Mouse (Mus musculus): ENCODE data around the gene Slc44a5. TPM values are rescaled to one million over a fixed set of nuclear protein-coding genes. Genes with fewer than 3 reads are reported as not detected.
A peak's percentile ranks its signal among the peaks of the same experiment; 100 is the strongest.

The Slc44a5 gene
- polyA plus RNA-seq, 1 experiment from 2014 or later, result 0.39 TPM

DNA sequence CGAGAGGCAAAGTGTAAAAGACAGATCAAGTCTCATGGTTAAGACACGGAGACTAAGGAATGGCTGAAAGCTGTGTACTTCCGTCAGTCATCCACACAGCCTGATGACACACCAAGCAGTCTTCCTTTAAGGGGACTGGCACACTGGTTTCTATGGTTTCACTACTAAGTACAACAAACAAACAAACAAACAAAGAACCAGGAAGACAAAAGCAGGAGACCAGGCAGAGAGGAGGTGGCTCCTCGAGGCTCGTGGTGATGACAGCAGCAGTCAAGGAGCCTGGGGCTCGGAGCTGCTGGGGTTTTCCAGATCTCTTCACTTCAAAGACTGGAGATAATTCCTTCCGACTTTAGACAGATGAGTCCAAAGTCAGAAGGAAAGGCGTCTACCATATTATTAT, 33.2 kb upstream of the Slc44a5 start:
- H3K4me1 ChIP-seq (replicated peaks; ENCODE audit: insufficient read depth, low read length), result no peaks in the 10 kb centered on the region; the same call in 1 of the 2 replicates
- 94% methylated on average over 8 of the region's 8 CpGs for WGBS
- H3K36me3 ChIP-seq (ENCODE audit: insufficient read depth, low read length), result peaks cover 23% of the 10 kb centered on the region
- H3K27me3 ChIP-seq (ENCODE audit: insufficient read depth, low read length), result no peaks in the 10 kb centered on the region
- no peaks in the 10 kb centered on the region for H3K9me3 ChIP-seq (replicated peaks; ENCODE audit: low read length)
- H3K9ac ChIP-seq (ENCODE audit: low read depth, low read length), result no peak overlapping the region
- no peak overlapping the region for H3K4me3 ChIP-seq (replicated peaks; ENCODE audit: low read depth, low read length)
- TF ChIP-seq CTCF (IDR thresholded peaks at IDR 0.05; ENCODE audit: low read depth), result no peak
- ATAC-seq (replicated peaks; ENCODE audit: low FRiP score, low read depth), result no peak
- H3K27ac ChIP-seq, result no peak overlapping the region
- H3K4me2 ChIP-seq (ENCODE audit: low read length), result no peak overlapping the region
- DNase-seq (ENCODE audit: low spot score), result no peak

DNA sequence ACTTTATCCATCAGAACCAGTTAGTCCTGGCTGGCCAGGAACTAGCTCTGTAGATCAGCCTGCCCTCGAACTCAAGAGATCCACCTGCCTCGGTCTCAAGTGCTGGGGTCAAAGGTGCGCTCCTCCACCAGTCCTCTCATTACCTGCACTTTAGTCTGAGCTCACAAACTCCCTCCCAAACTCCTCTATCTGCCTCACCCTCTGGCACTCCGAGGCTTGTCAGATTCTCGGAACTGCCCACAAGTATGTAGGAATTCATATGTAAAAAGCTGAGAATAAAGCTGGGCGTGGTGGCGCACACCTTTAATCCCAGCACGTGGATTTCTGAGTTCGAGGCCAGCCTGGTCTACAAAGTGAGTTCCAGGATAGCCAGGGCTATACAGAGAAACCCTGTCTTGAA, 32.8 kb upstream of the Slc44a5 start:
- no peaks in the 10 kb centered on the region for H3K9me3 ChIP-seq (replicated peaks; ENCODE audit: low read length)
- no peak overlapping the region for H3K4me3 ChIP-seq (replicated peaks; ENCODE audit: low read depth, low read length)
- TF ChIP-seq CTCF (IDR thresholded peaks at IDR 0.05; ENCODE audit: low read depth), result no peak
- no peak overlapping the region for H3K9ac ChIP-seq (ENCODE audit: low read depth, low read length)
- no peak overlapping the region for H3K4me2 ChIP-seq (ENCODE audit: low read length)
- H3K27me3 ChIP-seq (ENCODE audit: insufficient read depth, low read length), result no peaks in the 10 kb centered on the region
- no peak overlapping the region for H3K27ac ChIP-seq
- ATAC-seq (replicated peaks; ENCODE audit: low FRiP score, low read depth), result no peak
- DNase-seq (ENCODE audit: low spot score), result no peak
- H3K36me3 ChIP-seq (ENCODE audit: insufficient read depth, low read length), result peaks cover 23% of the 10 kb centered on the region
- WGBS, result 93% methylated on average over 9 of the region's 9 CpGs
- no peaks in the 10 kb centered on the region; the same call in 1 of the 2 replicates for H3K4me1 ChIP-seq (replicated peaks; ENCODE audit: insufficient read depth, low read length)

DNA sequence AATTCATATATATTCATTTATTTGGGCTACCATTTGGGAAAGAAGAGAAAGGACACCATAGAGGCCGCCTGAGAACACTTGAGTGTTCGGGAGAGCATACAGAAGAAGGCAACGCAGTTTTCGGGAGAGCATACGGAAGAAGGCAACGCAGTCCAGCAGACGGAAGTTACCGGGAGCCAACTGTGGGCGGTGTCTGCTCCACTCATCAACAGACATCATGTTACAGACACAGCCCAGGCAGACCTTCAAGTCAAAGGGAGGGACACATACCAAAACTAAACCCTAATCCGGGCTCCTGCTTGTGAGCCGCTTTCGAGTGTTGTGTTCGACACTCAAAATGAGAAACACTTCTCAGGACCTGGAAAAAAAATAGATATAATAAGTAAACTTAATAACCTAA, 31.6 kb upstream of the Slc44a5 start:
- H3K27me3 ChIP-seq (ENCODE audit: insufficient read depth, low read length), result no peaks in the 10 kb centered on the region
- H3K36me3 ChIP-seq (ENCODE audit: insufficient read depth, low read length), result peaks cover 16% of the 10 kb centered on the region
- no peak for DNase-seq (ENCODE audit: low spot score)
- H3K27ac ChIP-seq, result no peak overlapping the region
- H3K4me2 ChIP-seq (ENCODE audit: low read length), result no peak overlapping the region
- TF ChIP-seq CTCF (IDR thresholded peaks at IDR 0.05; ENCODE audit: low read depth), result no peak
- H3K4me1 ChIP-seq (replicated peaks; ENCODE audit: insufficient read depth, low read length), result no peaks in the 10 kb centered on the region; the same call in 1 of the 2 replicates
- H3K9me3 ChIP-seq (replicated peaks; ENCODE audit: low read length), result no peaks in the 10 kb centered on the region
- H3K4me3 ChIP-seq (replicated peaks; ENCODE audit: low read depth, low read length), result no peak overlapping the region
- H3K9ac ChIP-seq (ENCODE audit: low read depth, low read length), result no peak overlapping the region
- WGBS, result 92% methylated on average over 13 of the region's 13 CpGs
- ATAC-seq (replicated peaks; ENCODE audit: low FRiP score, low read depth), result no peak

DNA sequence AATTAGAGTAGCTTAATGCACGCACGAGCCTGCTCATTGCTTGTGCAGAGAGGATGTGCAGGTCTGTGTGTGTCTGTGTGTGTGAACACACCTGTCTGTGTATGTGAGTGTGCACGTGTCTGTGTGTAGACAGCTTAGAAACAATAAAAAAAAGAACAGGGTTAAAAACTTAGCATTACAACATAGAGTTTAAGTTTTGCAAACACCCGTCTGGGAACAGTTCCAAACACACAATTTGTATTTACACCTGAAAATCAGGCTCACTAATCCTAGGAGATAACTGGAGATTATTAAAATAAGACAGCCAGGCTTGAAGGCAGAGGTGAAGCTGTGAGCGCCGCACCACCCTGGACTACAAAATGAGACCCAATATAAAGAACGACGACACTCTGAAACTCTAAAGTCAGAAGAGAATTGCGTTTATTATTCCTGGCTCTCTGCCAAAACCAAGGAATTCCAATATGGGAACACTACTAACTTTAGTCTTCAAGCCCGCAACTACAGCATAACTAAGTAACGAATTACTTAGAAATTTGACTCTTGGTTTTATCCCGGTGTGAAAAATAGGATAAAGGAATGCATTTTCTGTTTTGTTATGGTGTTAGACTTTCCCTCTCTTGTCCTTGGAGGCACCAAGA, 30.1 kb upstream of the Slc44a5 start:
- H3K9ac ChIP-seq (ENCODE audit: low read depth, low read length), result peak overlapping the region; percentile 77
- 19% methylated on average over 12 of the region's 12 CpGs for WGBS

DNA sequence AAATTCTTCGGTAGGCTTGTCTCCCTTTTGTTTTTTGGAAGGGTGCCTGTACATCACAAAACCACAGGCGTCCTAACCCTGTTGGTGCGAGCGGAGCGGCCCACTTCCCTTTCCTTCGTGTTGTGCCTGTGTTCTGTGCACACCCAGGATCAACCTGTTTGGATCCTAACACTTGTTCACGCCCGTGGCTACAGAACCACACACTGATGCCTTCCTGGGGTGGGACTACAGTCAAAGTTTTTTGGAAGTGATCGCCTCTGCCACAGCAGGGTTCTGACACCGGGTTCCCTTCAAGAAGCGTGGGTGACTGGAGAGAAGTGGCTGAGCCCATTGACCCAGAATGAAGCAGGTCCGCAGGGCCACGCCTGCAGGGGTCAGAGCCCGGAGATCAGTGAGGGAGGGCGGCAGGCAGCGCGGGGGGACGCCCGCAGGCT, 29.3 kb upstream of the Slc44a5 start:
- DNase-seq (ENCODE audit: low spot score), result peak; percentile 59
- Histone ChIP-seq H3K9me3 (replicated peaks; ENCODE audit: low read length) (no peaks in the 10 kb centered on the region), H3K9ac (ENCODE audit: low read depth, low read length) (peak overlapping the region; percentile 77), H3K27ac (peak overlapping the region; percentile 94), H3K4me3 (replicated peaks; ENCODE audit: low read depth, low read length) (peak overlapping the region; percentile 86), H3K36me3 (ENCODE audit: insufficient read depth, low read length) (peaks cover 8% of the 10 kb centered on the region), H3K4me2 (ENCODE audit: low read length) (peak overlapping the region; percentile 80), H3K4me1 (replicated peaks; ENCODE audit: insufficient read depth, low read length) (no peaks in the 10 kb centered on the region; the same call in 1 of the 2 replicates), H3K27me3 (ENCODE audit: insufficient read depth, low read length) (no peaks in the 10 kb centered on the region)
- peak; percentile 27; the same call in 1 of the 2 replicates for ATAC-seq (replicated peaks; ENCODE audit: low FRiP score, low read depth)
- TF ChIP-seq CTCF (IDR thresholded peaks at IDR 0.05; ENCODE audit: low read depth), result no peak
- WGBS, result under 1% methylated on average over 19 of the region's 19 CpGs

More for the DNA sequence above, 30.1 kb upstream of the Slc44a5 start:
- no peak for TF ChIP-seq CTCF (IDR thresholded peaks at IDR 0.05; ENCODE audit: low read depth)
- no peaks in the 10 kb centered on the region; the same call in 1 of the 2 replicates for H3K4me1 ChIP-seq (replicated peaks; ENCODE audit: insufficient read depth, low read length)
- ATAC-seq (replicated peaks; ENCODE audit: low FRiP score, low read depth), result no peak
- peak overlapping the region; percentile 94 for H3K27ac ChIP-seq
- peaks cover 12% of the 10 kb centered on the region for H3K36me3 ChIP-seq (ENCODE audit: insufficient read depth, low read length)
- no peaks in the 10 kb centered on the region for H3K27me3 ChIP-seq (ENCODE audit: insufficient read depth, low read length)
- no peaks in the 10 kb centered on the region for H3K9me3 ChIP-seq (replicated peaks; ENCODE audit: low read length)
- peak; percentile 71 for DNase-seq (ENCODE audit: low spot score)
- peak overlapping the region; percentile 80 for H3K4me2 ChIP-seq (ENCODE audit: low read length)
- peak overlapping the region; percentile 86 for H3K4me3 ChIP-seq (replicated peaks; ENCODE audit: low read depth, low read length)

DNA sequence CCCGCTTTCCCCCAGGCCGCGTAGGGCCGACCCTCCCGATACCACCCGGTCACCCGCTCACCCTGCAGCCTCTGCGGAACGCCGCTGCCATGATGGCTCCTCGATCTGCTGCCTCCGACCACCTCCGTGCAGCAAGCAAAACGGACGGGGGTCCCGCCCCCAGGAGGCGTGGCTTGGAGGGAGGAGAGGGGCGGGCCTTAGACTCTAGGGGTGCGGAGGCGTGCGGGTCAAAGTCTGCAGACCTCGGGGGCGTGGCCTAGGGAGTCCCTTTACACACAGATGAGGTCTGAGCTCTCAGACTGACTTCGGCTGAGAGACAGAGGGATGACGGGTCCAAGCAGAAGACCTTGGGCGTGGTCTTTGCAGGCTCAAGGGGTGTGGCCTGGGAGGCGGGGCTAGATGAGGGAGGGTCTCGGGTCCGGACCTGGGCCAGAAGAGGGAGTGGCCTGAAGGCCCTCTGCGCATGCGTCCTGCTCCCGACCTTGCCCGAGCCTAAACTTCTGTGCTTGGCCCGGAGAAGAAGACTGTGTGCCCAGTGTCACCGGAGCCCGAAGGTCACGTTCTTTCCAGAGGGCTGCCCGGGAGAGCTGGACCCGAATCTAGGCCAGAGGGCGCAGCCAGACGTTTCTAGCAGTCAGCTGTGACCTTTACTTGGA, 28.8 kb upstream of the Slc44a5 start, which contains the start of gene Acadm:
Gene Acadm, minus strand, starts transcription at position 298 of the 656 bp plus-strand sequence.
- Histone ChIP-seq H3K27ac (peak within 1 kb of the TSS; percentile 94), H3K27me3 (ENCODE audit: insufficient read depth, low read length) (no peaks in the 10 kb centered on the region), H3K9me3 (replicated peaks; ENCODE audit: low read length) (no peaks in the 10 kb centered on the region), H3K36me3 (ENCODE audit: insufficient read depth, low read length) (peaks cover 6% of the 10 kb centered on the region; the same call in 1 of the 2 replicates), H3K4me3 (replicated peaks; ENCODE audit: low read depth, low read length) (peak within 1 kb of the TSS; percentile 86), H3K4me1 (replicated peaks; ENCODE audit: insufficient read depth, low read length) (no peaks in the 10 kb centered on the region; the same call in 1 of the 2 replicates), H3K4me2 (ENCODE audit: low read length) (peak within 1 kb of the TSS; percentile 80), H3K9ac (ENCODE audit: low read depth, low read length) (peak within 1 kb of the TSS; percentile 77)
- DNase-seq (ENCODE audit: low spot score) (peak; percentile 98), ATAC-seq (replicated peaks; ENCODE audit: low FRiP score, low read depth) (peak; percentile 98)
- 0 out of 2 replicates have a peak, but pooled peaks have one; percentile 3 for TF ChIP-seq CTCF (IDR thresholded peaks at IDR 0.05; ENCODE audit: low read depth)
- under 1% methylated on average over 41 of the region's 41 CpGs for WGBS

All from kidney, postnatal 0 days (tissue).